Mouse (Mus musculus) G1E (cell line): Measurements from ENCODE around the gene Vps50.
"Not testable (repeated sequence)": the region's sequence is repeated elsewhere in the genome, so short reads cannot be mapped to it uniquely, and the experiment has no call there.

ENCODE experiments used
- CTCF ChIP-seq: IDR thresholded peaks from 2 replicates; pipeline ENCODE4 v1.5.1; 2012; ENCODE audit warnings: low read depth, low read length, inconsistent platforms, mixed read lengths
- GATA1 ChIP-seq: IDR thresholded peaks from 2 replicates; pipeline ENCODE4 v1.6.1; 2012; ENCODE audit warnings: borderline replicate concordance, low read length, inconsistent platforms, mixed read lengths
- TAL1 ChIP-seq: conservative IDR thresholded peaks from 2 replicates; pipeline ENCODE4 v1.6.1; 2012; ENCODE audit warnings: low read depth, low read length, inconsistent platforms, mixed read lengths

DNA sequence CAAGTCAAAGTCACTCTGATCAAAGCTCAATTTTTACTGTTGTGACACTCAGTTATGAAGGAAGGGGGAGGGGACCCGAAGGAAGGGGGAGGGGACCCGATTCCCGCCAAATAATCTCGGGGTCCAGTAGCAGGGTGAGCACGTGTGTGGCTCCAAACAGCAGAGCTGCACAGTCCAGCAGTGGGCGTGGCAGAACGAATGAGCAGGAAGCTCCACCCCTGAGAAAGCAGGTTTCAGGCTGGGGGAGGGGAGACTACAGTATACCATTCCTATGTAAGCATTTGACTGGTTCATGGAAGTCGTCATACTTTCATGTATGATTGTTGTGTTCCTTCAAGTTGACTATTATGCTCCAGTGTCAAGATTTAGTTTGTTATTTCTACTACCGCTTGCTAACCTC is 54.5 kb downstream of the Vps50 start:
- not testable (repeated sequence) for TF ChIP-seq TAL1, CTCF, GATA1
